Mouse (Mus musculus) MEL (cell line): ENCODE data around the gene Bsn. TPM values are rescaled to one million over a fixed set of nuclear protein-coding genes. Genes with fewer than 3 reads are reported as not detected.

ENCODE experiments used
- DNase-seq: peaks from one replicate; pipeline ENCODE4 v3.0.0; 2011; ENCODE audit warnings: low read depth, low spot score
- H3K27ac ChIP-seq: 2 replicates; pipeline ENCODE4 v1.5.1; 2012; ENCODE audit warnings: low read depth, mild to moderate bottlenecking, control low read depth, low read length, moderate library complexity; ENCODE audit not compliant: control insufficient read depth
- H3K27me3 ChIP-seq, 2 experiments: fragments of 150-350 bp in 1 of 2; sonication (generic) in 1 of 2; 2 replicates each; pipeline ENCODE4 v1.6.1; 2012; ENCODE audit warnings: low read length in 2 of 2, mild to moderate bottlenecking in 2 of 2, improper control_type of control experiment in 1 of 2, moderate library complexity in 1 of 2; ENCODE audit not compliant: insufficient read depth in 2 of 2, control insufficient read depth in 1 of 2
- H3K36me3 ChIP-seq, 2 experiments: 2 replicates each; pipeline ENCODE4 v1.6.1; 2012 to 2014; ENCODE audit warnings: low read length in 2 of 2, improper control_type of control experiment in 1 of 2, inconsistent platforms in 1 of 2, mild to moderate bottlenecking in 1 of 2; ENCODE audit not compliant: insufficient read depth in 2 of 2, control insufficient read depth in 1 of 2
- H3K4me1 ChIP-seq, 2 experiments: fragments of 150-350 bp in 1 of 2; sonication (generic) in 1 of 2; 2 replicates each; pipeline ENCODE4 v1.6.1; 2012; ENCODE audit warnings: low read length in 2 of 2, improper control_type of control experiment in 1 of 2, mild to moderate bottlenecking in 1 of 2; ENCODE audit not compliant: insufficient read depth in 2 of 2, control insufficient read depth in 1 of 2
- H3K4me3 ChIP-seq, 2 experiments: fragments of 150-350 bp in 1 of 2; sonication (generic) in 1 of 2; 2 replicates each; pipeline ENCODE4 v1.5.1; 2012; ENCODE audit warnings: low read depth in 2 of 2, low read length in 2 of 2, mild to moderate bottlenecking in 2 of 2, moderate library complexity in 2 of 2, control low read depth in 1 of 2, improper control_type of control experiment in 1 of 2; ENCODE audit not compliant: control insufficient read depth in 1 of 2, insufficient read depth in 1 of 2
- H3K79me2 ChIP-seq: 2 replicates; pipeline ENCODE4 v1.6.1; 2012; ENCODE audit warnings: mild to moderate bottlenecking, low read length, moderate library complexity; ENCODE audit not compliant: control insufficient read depth, poor library complexity, insufficient read depth
- H3K9ac ChIP-seq: 2 replicates; pipeline ENCODE4 v1.6.1; 2012; ENCODE audit warnings: low read depth, mild to moderate bottlenecking, control low read depth, low read length, moderate library complexity; ENCODE audit not compliant: control insufficient read depth, poor library complexity, severe bottlenecking
- H3K9me3 ChIP-seq: fragments of 150-350 bp; sonication (generic); replicated peaks from 2 replicates; pipeline ENCODE4 v1.6.1; 2012; ENCODE audit warnings: mild to moderate bottlenecking, low read length, improper control_type of control experiment, moderate library complexity; ENCODE audit not compliant: insufficient read depth
- BHLHE40 ChIP-seq: IDR thresholded peaks from 2 replicates; pipeline ENCODE4 v1.6.1; 2012; ENCODE audit warnings: low read depth, mild to moderate bottlenecking, inconsistent platforms, low read length, improper control_type of control experiment, borderline replicate concordance
- CHD1 ChIP-seq: IDR thresholded peaks from 2 replicates; pipeline ENCODE4 v1.6.1; 2012; ENCODE audit warnings: low read depth, mild to moderate bottlenecking, inconsistent platforms, low read length, improper control_type of control experiment
- E2F4 ChIP-seq: IDR thresholded peaks from 2 replicates; pipeline ENCODE4 v1.6.1; 2011; ENCODE audit warnings: low read depth, low read length, improper control_type of control experiment, borderline replicate concordance
- ELF1 ChIP-seq: IDR thresholded peaks from 2 replicates; pipeline ENCODE4 v1.6.1; 2014; ENCODE audit warnings: low read depth, mild to moderate bottlenecking, inconsistent platforms, low read length, improper control_type of control experiment, moderate library complexity
- GATA1 ChIP-seq: IDR thresholded peaks from 2 replicates; pipeline ENCODE4 v1.6.1; 2011; ENCODE audit warnings: low read depth, low read length, improper control_type of control experiment
- MAFK ChIP-seq: IDR thresholded peaks from 2 replicates; pipeline ENCODE4 v1.6.1; 2011; ENCODE audit warnings: low read depth, mild to moderate bottlenecking, low read length, improper control_type of control experiment, borderline replicate concordance
- MXI1 ChIP-seq: IDR thresholded peaks from 2 replicates; pipeline ENCODE4 v1.6.1; 2011; ENCODE audit warnings: mild to moderate bottlenecking, low read depth, low read length, improper control_type of control experiment
- MYC ChIP-seq: IDR thresholded peaks from 2 replicates; pipeline ENCODE4 v1.6.1; 2011; ENCODE audit warnings: low read depth, mild to moderate bottlenecking, low read length, improper control_type of control experiment, moderate library complexity
- NELFE ChIP-seq: IDR thresholded peaks from 2 replicates; pipeline ENCODE4 v1.6.1; 2011; ENCODE audit warnings: low read depth, low read length, improper control_type of control experiment
- POLR2A ChIP-seq, 2 experiments: IDR thresholded peaks; 2 replicates each; pipeline ENCODE4 v1.6.1; 2011 to 2012; ENCODE audit warnings: low read length in 2 of 2, mild to moderate bottlenecking in 2 of 2, control low read depth in 1 of 2, improper control_type of control experiment in 1 of 2, low read depth in 1 of 2, moderate library complexity in 1 of 2; ENCODE audit not compliant: control insufficient read depth in 1 of 2, insufficient read depth in 1 of 2, poor library complexity in 1 of 2
- POLR2AphosphoS2 ChIP-seq: IDR thresholded peaks from 2 replicates; pipeline ENCODE4 v1.6.1; 2011; ENCODE audit warnings: low read length, improper control_type of control experiment
- POLR2AphosphoS5 ChIP-seq: IDR thresholded peaks from 2 replicates; pipeline ENCODE4 v1.6.1; 2012; ENCODE audit warnings: low read depth, borderline replicate concordance, mild to moderate bottlenecking, inconsistent platforms, low read length, moderate library complexity, mixed read lengths
- RCOR1 ChIP-seq: IDR thresholded peaks from 2 replicates; pipeline ENCODE4 v1.6.1; 2012; ENCODE audit warnings: low read depth, mild to moderate bottlenecking, inconsistent platforms, low read length, improper control_type of control experiment
- TAL1 ChIP-seq: IDR thresholded peaks from 2 replicates; pipeline ENCODE4 v1.6.1; 2012; ENCODE audit warnings: mild to moderate bottlenecking, inconsistent platforms, low read length, moderate library complexity, mixed read lengths
- TCF12 ChIP-seq: IDR thresholded peaks from 2 replicates; pipeline ENCODE4 v1.6.1; 2014; ENCODE audit warnings: low read depth, mild to moderate bottlenecking, inconsistent platforms, low read length, improper control_type of control experiment, moderate library complexity
- USF1 ChIP-seq: IDR thresholded peaks from 2 replicates; pipeline ENCODE4 v1.6.1; 2014; ENCODE audit warnings: low read depth, mild to moderate bottlenecking, inconsistent platforms, low read length, improper control_type of control experiment, moderate library complexity
- ZC3H11A ChIP-seq: IDR thresholded peaks from 2 replicates; pipeline ENCODE4 v1.6.1; 2012; ENCODE audit warnings: low read depth, mild to moderate bottlenecking, inconsistent platforms, low read length, improper control_type of control experiment
- ZKSCAN1 ChIP-seq: IDR thresholded peaks from 2 replicates; pipeline ENCODE4 v1.6.1; 2012; ENCODE audit warnings: low read depth, mild to moderate bottlenecking, inconsistent platforms, low read length, improper control_type of control experiment, moderate library complexity
- ZMIZ1 ChIP-seq: IDR thresholded peaks from 2 replicates; pipeline ENCODE4 v1.6.1; 2012; ENCODE audit warnings: low read depth, mild to moderate bottlenecking, inconsistent platforms, low read length, improper control_type of control experiment, moderate library complexity
- polyA plus RNA-seq, 2 experiments: library from polyadenylated mRNA; stranded (reverse) in 1 of 2; unstranded in 1 of 2; fragments of >175 nt in 1 of 2; fragments of >200 nt in 1 of 2; gene quantifications; 2 replicates each; pipeline versions ENCODE4 v1.2.1 to v1.2.4; 2012; ENCODE audit warnings: low replicate concordance in 2 of 2, low read depth in 1 of 2; ENCODE audit not compliant: insufficient read length in 2 of 2, insufficient read depth in 1 of 2, missing spikeins in 1 of 2
- total RNA-seq: library from RNA; depleted of rRNA; stranded (reverse); fragments of 300-350 nt; gene quantifications from 2 replicates; pipeline ENCODE4 v1.2.3, GENCODE M21; 2012

Gene Bsn
- total and polyA plus RNA-seq, 3 experiments = 3.5 to 5.6 TPM; not detected in 1

- no peak for DNase-seq
- H3K79me2 ChIP-seq = peaks cover 3% of the 10 kb centered on the region; the same call in 1 of the 2 replicates
- peaks cover 3 to 5% of the 10 kb centered on the region in 2 experiments for H3K36me3 ChIP-seq
- no peak for TF ChIP-seq ZKSCAN1
- TF ChIP-seq ZC3H11A = no peak
- no peak; the same call in 1 of the 2 replicates for TF ChIP-seq MXI1
- no peak for TF ChIP-seq TAL1
- TF ChIP-seq GATA1 = no peak
- TF ChIP-seq MAFK = no peak
- no peak; a peak in 1 of 4 replicates for TF ChIP-seq POLR2A (IDR thresholded peaks at IDR 0.05; ENCODE audit: control insufficient read depth in 1 of 2, insufficient read depth in 1 of 2, low read depth in 1 of 2, low read length in 2 of 2, poor library complexity in 1 of 2)
- no peak for TF ChIP-seq TCF12
- no peak for TF ChIP-seq USF1
- TF ChIP-seq POLR2AphosphoS2 = no peak; the same call in 1 of the 2 replicates
- TF ChIP-seq POLR2AphosphoS5 = no peak
- no peak for TF ChIP-seq CHD1
- no peak for TF ChIP-seq ELF1
- TF ChIP-seq BHLHE40 = no peak
- TF ChIP-seq MYC = no peak
- TF ChIP-seq E2F4 = no peak
- no peak for TF ChIP-seq NELFE
- TF ChIP-seq RCOR1 = no peak
- no peak overlapping the region for H3K27ac ChIP-seq
- H3K9me3 ChIP-seq = no peaks in the 10 kb centered on the region
- no peak overlapping the region for H3K4me3 ChIP-seq
- peaks cover 0 to 12% of the 10 kb centered on the region in 2 experiments; a peak in 2 of 4 replicates for H3K4me1 ChIP-seq
- H3K9ac ChIP-seq = no peak overlapping the region
- no peaks in the 10 kb centered on the region for H3K27me3 ChIP-seq
These were observed 106.6 kb downstream of the Bsn start for GRCm38 (mm10) chr9:108083561-108083960.

GRCm38 (mm10) chr9:108082988-108083431, 107.2 kb downstream of the Bsn start, which contains the start of gene Rnf123:
Rnf123 (minus strand) TSS chr9:108083346.
- H3K4me3 ChIP-seq = no peak within 1 kb of the TSS

More at GRCm38 (mm10) chr9:108082988-108083431, 107.2 kb downstream of the Bsn start, which contains the start of gene Rnf123:
- Histone ChIP-seq H3K36me3 (peaks cover 2 to 5% of the 10 kb centered on the region in 2 experiments), H3K9ac (no peak within 1 kb of the TSS), H3K9me3 (no peaks in the 10 kb centered on the region), H3K4me1 (peaks cover 0 to 14% of the 10 kb centered on the region in 2 experiments; a peak in 2 of 4 replicates)
- DNase-seq = no peak
- TF ChIP-seq ZKSCAN1 (no peak), ZMIZ1 (0 out of 2 replicates have a peak, but pooled peaks have one; percentile 6)
- TF ChIP-seq, all 39 proteins: peak for 1
- Histone ChIP-seq H3K27ac (no peak within 1 kb of the TSS), H3K79me2 (peaks cover 3% of the 10 kb centered on the region; the same call in 1 of the 2 replicates), H3K27me3 (no peaks in the 10 kb centered on the region)
